Mouse (Mus musculus): ENCODE data around the gene Tsks.

DNA sequence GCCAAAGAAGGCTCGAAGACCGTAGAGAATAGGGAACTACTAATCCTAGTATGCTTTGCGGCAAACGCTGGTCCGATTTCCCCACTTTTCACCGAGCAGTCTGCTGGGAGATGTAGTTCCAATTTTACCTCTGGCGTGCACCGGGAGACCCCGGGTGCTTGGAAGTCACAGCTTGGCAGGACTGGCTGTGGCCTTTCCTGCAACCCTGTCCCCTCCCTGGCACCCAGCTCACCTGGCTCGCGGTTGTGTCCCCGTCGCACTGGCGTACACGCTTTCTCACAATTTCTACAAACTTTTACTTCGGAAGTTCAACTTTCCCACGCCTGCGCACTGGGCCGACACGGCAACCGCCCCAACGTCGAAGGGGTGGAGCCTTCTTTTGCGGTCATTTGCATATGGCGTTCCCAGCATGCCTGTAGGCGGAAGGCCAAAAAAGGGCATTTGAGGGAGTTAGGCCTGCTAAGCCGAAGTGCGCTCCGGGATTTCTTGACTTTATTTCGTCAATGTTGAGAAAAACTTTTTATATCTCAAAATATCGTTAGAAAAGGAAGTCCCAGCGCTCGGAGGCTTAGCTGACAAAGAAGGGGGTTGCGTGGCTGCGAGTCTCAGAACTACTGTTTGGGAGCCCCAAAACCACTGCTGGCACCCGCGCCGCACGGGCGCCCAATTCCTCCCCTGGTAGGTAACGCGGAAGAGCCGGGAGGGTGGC lies 54.4 kb downstream of the Tsks start, which contains the start of gene Irf3:
- TF ChIP-seq CTCF (IDR thresholded peaks at IDR 0.05; ENCODE audit: extremely low read depth, insufficient read length, insufficient replicate concordance, low read depth, low read length) (no peak), POLR2A (IDR thresholded peaks at IDR 0.05; ENCODE audit: low read depth, low read length) (peak; percentile 82)
